Mouse (Mus musculus): ENCODE measurements around the gene Nfkbid.

GRCm38 (mm10) chr7:30443696-30444095 lies 22.2 kb downstream of the Nfkbid start:
- TF ChIP-seq POLR2A (IDR thresholded peaks at IDR 0.05; ENCODE audit: insufficient read depth, low read depth, low read length) (no peak), CTCF (IDR thresholded peaks at IDR 0.05; ENCODE audit: insufficient read depth, low read depth, low read length) (no peak)

Data from olfactory bulb, adult 2 months (tissue).